Mouse (Mus musculus) liver, embryonic 11.5 days (tissue): ENCODE data around the gene Fubp1. TPM values are rescaled to one million over a fixed set of nuclear protein-coding genes. Genes with fewer than 3 reads are reported as not detected.
"Not testable (repeated sequence)": the region's sequence is repeated elsewhere in the genome, so short reads cannot be mapped to it uniquely, and the experiment has no call there.

Experiments
- ATAC-seq: fragments of 200-750 bp; cut with Nextera tagmentation; replicated peaks from 2 replicates; pipeline ENCODE4 v1.8.0; 2017; ENCODE audit warnings: moderate number of reproducible peaks, mild to moderate bottlenecking, moderate TSS enrichment, moderate library complexity; ENCODE audit not compliant: low FRiP score
- DNase-seq: peaks from one replicate; pipeline ENCODE4 v3.0.0-alpha.2; 2017; ENCODE audit warnings: low spot score
- H3K27ac ChIP-seq: fragments of 300-500 bp; sonication (generic); 2 replicates; pipeline ENCODE4 v1.5.1; 2014; ENCODE audit warnings: mild to moderate bottlenecking, low read depth, low read length, control low read depth
- H3K27me3 ChIP-seq: fragments of 300-500 bp; sonication (generic); replicated peaks from 2 replicates; pipeline ENCODE4 v1.6.1; 2014; ENCODE audit warnings: low read length, mixed read lengths; ENCODE audit not compliant: control insufficient read depth, insufficient read depth
- H3K36me3 ChIP-seq: fragments of 300-500 bp; sonication (generic); 2 replicates; pipeline ENCODE4 v1.6.1; 2014; ENCODE audit warnings: mild to moderate bottlenecking, low read length, moderate library complexity, mixed read lengths; ENCODE audit not compliant: control insufficient read depth, insufficient read depth
- H3K4me1 ChIP-seq: fragments of 300-500 bp; sonication (generic); replicated peaks from 2 replicates; pipeline ENCODE4 v1.6.1; 2014; ENCODE audit warnings: low read length, mixed read lengths; ENCODE audit not compliant: control insufficient read depth, insufficient read depth
- H3K4me2 ChIP-seq: fragments of 300-500 bp; sonication (generic); 2 replicates; pipeline ENCODE4 v1.6.1; 2014; ENCODE audit warnings: mild to moderate bottlenecking, control low read depth, moderate library complexity
- H3K4me3 ChIP-seq: fragments of 300-500 bp; sonication (generic); 2 replicates; pipeline ENCODE4 v1.5.1; 2014; ENCODE audit warnings: low read depth, low read length, control low read depth
- H3K9ac ChIP-seq: fragments of 300-500 bp; sonication (generic); 2 replicates; pipeline ENCODE4 v1.6.1; 2014; ENCODE audit warnings: low read depth, low read length, control low read depth
- H3K9me3 ChIP-seq: fragments of 300-500 bp; sonication (generic); 2 replicates; pipeline ENCODE4 v1.6.1; 2016; ENCODE audit warnings: low read length, inconsistent platforms, mixed read lengths; ENCODE audit not compliant: control insufficient read depth
- WGBS: fragments of 180-500 bp; shearing (Covaris S2); extraction: QIAGEN DNeasy Blood & Tissue Kit; methylation state at CpG from one replicate; pipeline ENCODE4 v1.1.7; 2014; 5-methylcytosine and 5-hydroxymethylcytosine counted together
- polyA plus RNA-seq: library from polyadenylated mRNA; unstranded; fragments of >200 nt; fragmentation: Nextera tagmentation; extraction: Ambion mirVana; gene quantifications from 2 replicates; pipeline ENCODE4 v1.2.1, GENCODE M21; 2014

Fubp1 gene
- polyA plus RNA-seq, 1 experiment from 2014 or later, result 234 TPM

- Histone ChIP-seq H3K9me3 (no peaks in the 10 kb centered on the region), H3K4me2 (no peak overlapping the region), H3K9ac (no peak overlapping the region), H3K36me3 (no peaks in the 10 kb centered on the region), H3K4me1 (no peaks in the 10 kb centered on the region), H3K4me3 (no peak overlapping the region), H3K27me3 (no peaks in the 10 kb centered on the region), H3K27ac (no peak overlapping the region)
- 78% methylated on average over 1 of the region's 1 CpGs for WGBS
- no peak for ATAC-seq
- DNase-seq, result no peak
Observed at GRCm38 (mm10) chr3:152250487-152250886, 40.3 kb downstream of the Fubp1 start.

GRCm38 (mm10) chr3:152257528-152257927 is 47.3 kb downstream of the Fubp1 start:
- Histone ChIP-seq H3K9me3 (no peaks in the 10 kb centered on the region), H3K4me3 (no peak overlapping the region), H3K36me3 (no peaks in the 10 kb centered on the region), H3K27me3 (peaks cover 3% of the 10 kb centered on the region; the same call in 1 of the 2 replicates), H3K9ac (no peak overlapping the region), H3K27ac (no peak overlapping the region), H3K4me1 (peaks cover 12% of the 10 kb centered on the region), H3K4me2 (no peak overlapping the region)
- DNase-seq (no peak), ATAC-seq (no peak)
- 81% methylated on average over 3 of the region's 3 CpGs for WGBS

- DNase-seq, result peak; percentile 70
- not testable (repeated sequence) for H3K36me3 ChIP-seq, H3K4me2 ChIP-seq, H3K4me3 ChIP-seq, H3K9me3 ChIP-seq, H3K9ac ChIP-seq, H3K27ac ChIP-seq
- peaks cover 12% of the 10 kb centered on the region for H3K4me1 ChIP-seq
- ATAC-seq, result peak; percentile 48; the same call in 1 of the 2 replicates
- 26% methylated on average over 7 of the region's 9 CpGs for WGBS
- H3K27me3 ChIP-seq, result peaks cover 15% of the 10 kb centered on the region; the same call in 1 of the 2 replicates
Observed at GRCm38 (mm10) chr3:152259409-152259808, 49.2 kb downstream of the Fubp1 start.

GRCm38 (mm10) chr3:152260362-152260761 is 50.1 kb downstream of the Fubp1 start:
- DNase-seq (no peak), ATAC-seq (no peak)
- Histone ChIP-seq H3K36me3 (no peaks in the 10 kb centered on the region), H3K9me3 (no peaks in the 10 kb centered on the region), H3K27me3 (peaks cover 20% of the 10 kb centered on the region), H3K4me2 (no peak overlapping the region), H3K9ac (no peak overlapping the region), H3K4me3 (no peak overlapping the region), H3K4me1 (peaks cover 12% of the 10 kb centered on the region), H3K27ac (no peak overlapping the region)
- 88% methylated on average over 1 of the region's 1 CpGs for WGBS

- no peak overlapping the region for H3K9ac ChIP-seq
- H3K27me3 ChIP-seq, result peaks cover 31% of the 10 kb centered on the region
- H3K36me3 ChIP-seq, result no peaks in the 10 kb centered on the region
- no peak for DNase-seq
- H3K9me3 ChIP-seq, result no peaks in the 10 kb centered on the region
- H3K4me1 ChIP-seq, result peaks cover 18% of the 10 kb centered on the region
- ATAC-seq, result no peak
- no peak overlapping the region for H3K27ac ChIP-seq
- no peak overlapping the region for H3K4me3 ChIP-seq
- 29% methylated on average over 8 of the region's 8 CpGs for WGBS
- H3K4me2 ChIP-seq, result peak overlapping the region; percentile 44
Observed at GRCm38 (mm10) chr3:152261436-152261835, 51.2 kb downstream of the Fubp1 start.

GRCm38 (mm10) chr3:152261948-152262347 is 51.7 kb downstream of the Fubp1 start:
- Histone ChIP-seq H3K36me3 (no peaks in the 10 kb centered on the region), H3K9ac (no peak overlapping the region), H3K4me2 (peak overlapping the region; percentile 44), H3K4me3 (no peak overlapping the region), H3K9me3 (no peaks in the 10 kb centered on the region), H3K27me3 (peaks cover 35% of the 10 kb centered on the region), H3K27ac (no peak overlapping the region), H3K4me1 (peaks cover 20% of the 10 kb centered on the region)
- DNase-seq, result no peak
- WGBS, result 23% methylated on average over 8 of the region's 8 CpGs
- ATAC-seq, result peak; percentile 14; the same call in 1 of the 2 replicates

- Histone ChIP-seq H3K9ac (no peak overlapping the region), H3K36me3 (no peaks in the 10 kb centered on the region), H3K4me3 (no peak overlapping the region), H3K27ac (no peak overlapping the region), H3K27me3 (peaks cover 50% of the 10 kb centered on the region), H3K4me1 (peaks cover 20% of the 10 kb centered on the region), H3K4me2 (no peak overlapping the region), H3K9me3 (no peaks in the 10 kb centered on the region)
- ATAC-seq (no peak), DNase-seq (no peak)
- 50% methylated on average over 10 of the region's 10 CpGs for WGBS
Observed at GRCm38 (mm10) chr3:152264374-152264773, 54.2 kb downstream of the Fubp1 start.

GRCm38 (mm10) chr3:152264830-152265229 is 54.6 kb downstream of the Fubp1 start:
- ATAC-seq (no peak; the same call in 1 of the 2 replicates), DNase-seq (no peak)
- Histone ChIP-seq H3K9me3 (no peaks in the 10 kb centered on the region), H3K27ac (no peak overlapping the region), H3K27me3 (peaks cover 50% of the 10 kb centered on the region), H3K4me2 (peak overlapping the region; percentile 96), H3K4me3 (peak overlapping the region; percentile 63; the same call in 1 of the 2 replicates), H3K9ac (no peak overlapping the region), H3K4me1 (peaks cover 20% of the 10 kb centered on the region), H3K36me3 (no peaks in the 10 kb centered on the region)
- WGBS, result 33% methylated on average over 12 of the region's 12 CpGs

GRCm38 (mm10) chr3:152265351-152266035 is 55.3 kb downstream of the Fubp1 start:
- Histone ChIP-seq H3K9me3 (no peaks in the 10 kb centered on the region), H3K9ac (peak overlapping the region; percentile 57), H3K4me1 (peaks cover 20% of the 10 kb centered on the region), H3K4me2 (peak overlapping the region; percentile 96), H3K27me3 (peaks cover 50% of the 10 kb centered on the region), H3K4me3 (peak overlapping the region; percentile 63), H3K27ac (no peak overlapping the region), H3K36me3 (no peaks in the 10 kb centered on the region)
- ATAC-seq (peak; percentile 63), DNase-seq (peak; percentile 71)
- 1% methylated on average over 52 of the region's 63 CpGs for WGBS
